10 mouse cellular contexts compared by ENCODE assay signal in genomic region chr2:93261521-93262290, GRCm38 (mm10).
DNase-seq lines count a peak whose midpoint lies in the region; ATAC-seq and TF ChIP-seq lines count a peak whose summit lies in the region.
"Had no signal": no experiment of that assay in that cellular context is flagged by ENCODE, and none has a peak within 500 bp of the region (broad histone marks: within the 10 kb centered on the region; RNA-seq: fewer than 3 reads in every experiment).

No protein-coding gene starts in this region.

- no peak overlapping the region for H3K4me3 ChIP-seq in forebrain, embryonic 12.5 days (replicated peaks)
- no peak overlapping the region for H3K4me3 ChIP-seq in forebrain, embryonic 11.5 days (ENCODE audit: low read depth, low read length)
- H3K4me3 ChIP-seq in heart, embryonic 14.5 days (ENCODE audit: control insufficient read depth in 1 of 2, insufficient read depth in 1 of 2, low read depth in 1 of 2, low read length in 2 of 2), result no peak overlapping the region
- no peak overlapping the region for H3K4me3 ChIP-seq in forebrain, postnatal 0 days (ENCODE audit: low read depth, low read length)

- no peak overlapping the region for H3K4me2 ChIP-seq in forebrain, embryonic 12.5 days
- H3K4me2 ChIP-seq in forebrain, embryonic 11.5 days (ENCODE audit: low read depth, low read length, severe bottlenecking), result no peak overlapping the region
- no peak overlapping the region for H3K4me2 ChIP-seq in heart, embryonic 14.5 days (ENCODE audit: low read length)
- no peak overlapping the region for H3K4me2 ChIP-seq in forebrain, postnatal 0 days (ENCODE audit: low read depth)
- H3K4me2 ChIP-seq: midbrain, embryonic 11.5 days had no signal

- peaks cover 48% of the 10 kb centered on the region for H3K4me1 ChIP-seq in forebrain, embryonic 12.5 days
- H3K4me1 ChIP-seq in forebrain, embryonic 11.5 days (replicated peaks; ENCODE audit: control insufficient read depth, insufficient read depth, low read length), result peaks cover 8% of the 10 kb centered on the region; the same call in 1 of the 2 replicates
- H3K4me1 ChIP-seq in heart, embryonic 14.5 days (ENCODE audit: control insufficient read depth in 2 of 2, insufficient read depth in 2 of 2, low read length in 2 of 2), result peaks cover 46 to 66% of the 10 kb centered on the region in 2 experiments
- H3K4me1 ChIP-seq in forebrain, postnatal 0 days (ENCODE audit: insufficient read depth), result peaks cover 2% of the 10 kb centered on the region; the same call in 1 of the 2 replicates

- H3K9ac ChIP-seq in forebrain, embryonic 12.5 days, result no peak overlapping the region
- no peak overlapping the region for H3K9ac ChIP-seq in forebrain, embryonic 11.5 days (ENCODE audit: low read length)
- no peak overlapping the region for H3K9ac ChIP-seq in heart, embryonic 14.5 days (ENCODE audit: low read length)
- no peak overlapping the region for H3K9ac ChIP-seq in forebrain, postnatal 0 days

- no peak for DNase-seq in forebrain, embryonic 11.5 days (ENCODE audit: low spot score)
- peak; percentile 86 for DNase-seq in kidney, postnatal 14 days
- peak; percentile 38 for DNase-seq in lung, postnatal 14 days
- no peak for DNase-seq in retina, embryonic 14.5 days (ENCODE audit: low spot score)
- DNase-seq in right cerebral cortex, postnatal 36 days (ENCODE audit: low spot score in 2 of 2), result no peak
- DNase-seq in forebrain, postnatal 0 days, result no peak
- DNase-seq: thymus, adult 2 months had no signal

- H3K27ac ChIP-seq in forebrain, embryonic 12.5 days, result 0 out of 2 replicates have a peak overlapping the region, but pooled peaks have one; percentile 0
- no peak overlapping the region for H3K27ac ChIP-seq in forebrain, embryonic 11.5 days (ENCODE audit: low read depth, low read length)
- peak overlapping the region; percentile 20 to 77 for H3K27ac ChIP-seq in heart, embryonic 14.5 days (replicated peaks in 1 of 2; ENCODE audit: control insufficient read depth in 1 of 2, insufficient read depth in 1 of 2, low read depth in 2 of 2, low read length in 2 of 2)
- no peak overlapping the region for H3K27ac ChIP-seq in forebrain, postnatal 0 days (ENCODE audit: low read depth, low read length)

- no peaks in the 10 kb centered on the region for H3K9me3 ChIP-seq in forebrain, embryonic 12.5 days
- H3K9me3 ChIP-seq in forebrain, embryonic 11.5 days (ENCODE audit: control insufficient read depth, low read length), result no peaks in the 10 kb centered on the region
- no peaks in the 10 kb centered on the region for H3K9me3 ChIP-seq in heart, embryonic 14.5 days (ENCODE audit: control insufficient read depth, low read length)
- no peaks in the 10 kb centered on the region for H3K9me3 ChIP-seq in forebrain, postnatal 0 days (ENCODE audit: low read length)

- no peak for ATAC-seq in forebrain, embryonic 12.5 days (ENCODE audit: low FRiP score)
- no peak for ATAC-seq in forebrain, embryonic 11.5 days (replicated peaks; ENCODE audit: low FRiP score)
- peak; percentile 73 for ATAC-seq in heart, embryonic 14.5 days (ENCODE audit: insufficient number of reproducible peaks, insufficient read depth, low FRiP score, low read depth)
- ATAC-seq in forebrain, postnatal 0 days, result no peak

- 78% methylated on average over 6 of the region's 6 CpGs for WGBS in forebrain, embryonic 12.5 days
- WGBS in forebrain, embryonic 11.5 days, result 67% methylated on average over 6 of the region's 6 CpGs
- 25% methylated on average over 6 of the region's 6 CpGs for WGBS in heart, embryonic 14.5 days
- 63% methylated on average over 6 of the region's 6 CpGs for WGBS in forebrain, postnatal 0 days

- no peaks in the 10 kb centered on the region for H3K36me3 ChIP-seq in forebrain, embryonic 12.5 days (replicated peaks)
- H3K36me3 ChIP-seq in forebrain, embryonic 11.5 days (ENCODE audit: control insufficient read depth, insufficient read depth, low read length), result no peaks in the 10 kb centered on the region
- H3K36me3 ChIP-seq in heart, embryonic 14.5 days (ENCODE audit: control insufficient read depth, insufficient read depth, low read length), result no peaks in the 10 kb centered on the region
- no peaks in the 10 kb centered on the region for H3K36me3 ChIP-seq in forebrain, postnatal 0 days (ENCODE audit: insufficient read depth)

- no peak for TF ChIP-seq CTCF in forebrain, postnatal 0 days (IDR thresholded peaks at IDR 0.05; ENCODE audit: low read depth)

- no peaks in the 10 kb centered on the region for H3K27me3 ChIP-seq in forebrain, embryonic 12.5 days
- no peaks in the 10 kb centered on the region for H3K27me3 ChIP-seq in forebrain, embryonic 11.5 days (ENCODE audit: control insufficient read depth, insufficient read depth, low read length)
- H3K27me3 ChIP-seq in heart, embryonic 14.5 days (ENCODE audit: control insufficient read depth, insufficient read depth, low read length), result no peaks in the 10 kb centered on the region
- H3K27me3 ChIP-seq in forebrain, postnatal 0 days (ENCODE audit: insufficient read depth, low read length), result no peaks in the 10 kb centered on the region

Comparison
In these comparisons a context has a peak if more than half of its experiments do, and no peak if none do; other contexts are left out.
1. H3K27ac ChIP-seq: peak in forebrain, embryonic 12.5 days (single experiment) and heart, embryonic 14.5 days (2 of 2); none in forebrain, embryonic 11.5 days (single experiment) and forebrain, postnatal 0 days (single experiment).
2. DNase-seq: peak in kidney, postnatal 14 days (single experiment) and lung, postnatal 14 days (single experiment); none in forebrain, embryonic 11.5 days (single experiment), retina, embryonic 14.5 days (single experiment), right cerebral cortex, postnatal 36 days (0 of 2) and forebrain, postnatal 0 days (single experiment).